Comparison of ENCODE assay signal across 29 mouse cellular contexts in genomic region chr13:115171347-115172062, GRCm38 (mm10).
A peak's percentile ranks its signal among the peaks of the same experiment; 100 is the strongest.
DNase-seq lines count a peak whose midpoint lies in the region; ATAC-seq lines count a peak whose summit lies in the region.
"Had no signal": no experiment of that assay in that cellular context is flagged by ENCODE, and none has a peak within 500 bp of the region (broad histone marks: within the 10 kb centered on the region; RNA-seq: fewer than 3 reads in every experiment).

No protein-coding gene starts in this region.

- H3K9me3 ChIP-seq in midbrain, embryonic 11.5 days (ENCODE audit: control insufficient read depth, low read length) = no peaks in the 10 kb centered on the region
- H3K9me3 ChIP-seq: heart, embryonic 13.5 days; hindbrain, embryonic 12.5 days; intestine, embryonic 15.5 days; limb, embryonic 13.5 days; neural tube, embryonic 15.5 days; stomach, embryonic 15.5 days had no signal

- no peaks in the 10 kb centered on the region for H3K4me1 ChIP-seq in midbrain, embryonic 11.5 days (ENCODE audit: control insufficient read depth, insufficient read depth, low read length)
- H3K4me1 ChIP-seq: hindbrain, embryonic 12.5 days; intestine, embryonic 15.5 days; neural tube, embryonic 15.5 days; stomach, embryonic 15.5 days had no signal

- no peaks in the 10 kb centered on the region for H3K36me3 ChIP-seq in midbrain, embryonic 11.5 days (ENCODE audit: control insufficient read depth, insufficient read depth, low read length)
- H3K36me3 ChIP-seq: heart, embryonic 13.5 days; hindbrain, embryonic 12.5 days; intestine, embryonic 15.5 days; limb, embryonic 13.5 days; neural tube, embryonic 15.5 days; stomach, embryonic 15.5 days had no signal

- H3K27me3 ChIP-seq in midbrain, embryonic 11.5 days (ENCODE audit: control insufficient read depth, insufficient read depth, low read length) = no peaks in the 10 kb centered on the region
- H3K27me3 ChIP-seq: CH12.LX; heart, embryonic 13.5 days; hindbrain, embryonic 12.5 days; intestine, embryonic 15.5 days; limb, embryonic 13.5 days; neural tube, embryonic 15.5 days; stomach, embryonic 15.5 days had no signal

- no peak overlapping the region for H3K4me2 ChIP-seq in midbrain, embryonic 11.5 days
- H3K4me2 ChIP-seq: heart, embryonic 13.5 days; hindbrain, embryonic 12.5 days; intestine, embryonic 15.5 days; limb, embryonic 13.5 days; liver, embryonic 11.5 days; neural tube, embryonic 15.5 days; stomach, embryonic 15.5 days had no signal

- WGBS in midbrain, embryonic 11.5 days = 80% methylated on average over 7 of the region's 7 CpGs

- H3K4me3 ChIP-seq in midbrain, embryonic 11.5 days (ENCODE audit: low read depth, low read length) = no peak overlapping the region
- H3K4me3 ChIP-seq: heart, adult 2 months; heart, embryonic 13.5 days; hindbrain, embryonic 12.5 days; intestine, embryonic 15.5 days; limb, embryonic 13.5 days; neural tube, embryonic 15.5 days; stomach, embryonic 15.5 days had no signal

- H3K9ac ChIP-seq in midbrain, embryonic 11.5 days (ENCODE audit: low read length) = no peak overlapping the region
- H3K9ac ChIP-seq: heart, embryonic 13.5 days; hindbrain, embryonic 12.5 days; intestine, embryonic 15.5 days; limb, embryonic 13.5 days; liver, postnatal 0 days; neural tube, embryonic 15.5 days; stomach, embryonic 15.5 days had no signal

- peak; percentile 88 for ATAC-seq in megakaryocyte, adult 5-6 weeks (ENCODE audit: poor library complexity, severe bottlenecking)
- ATAC-seq in midbrain, embryonic 11.5 days (ENCODE audit: low FRiP score) = no peak
- ATAC-seq: forebrain, embryonic 14.5 days; hindbrain, postnatal 0 days; intestine, embryonic 15.5 days; liver, postnatal 0 days had no signal

- H3K27ac ChIP-seq in midbrain, embryonic 11.5 days (ENCODE audit: low read depth, low read length) = no peak overlapping the region
- H3K27ac ChIP-seq: heart, adult 2 months; heart, embryonic 13.5 days; hindbrain, embryonic 12.5 days; hindbrain, postnatal 0 days; intestine, embryonic 15.5 days; limb, embryonic 13.5 days; neural tube, embryonic 15.5 days; stomach, embryonic 15.5 days had no signal

- DNase-seq in kidney, postnatal 10 days = peak; percentile 12
- no peak for DNase-seq in kidney, adult 18-20 months
- DNase-seq in lung, postnatal 4 days = peak; percentile 11 to 36
- DNase-seq in lung, postnatal 25 days (ENCODE audit: low spot score) = no peak
- DNase-seq in midbrain, embryonic 11.5 days (ENCODE audit: low spot score, missing footprints) = no peak
- DNase-seq in B cell, adult 2 months = no peak
- DNase-seq: adrenal gland, adult 8-10 months; cerebellum, adult 8-10 months; cerebellum, postnatal 25 days; gastrocnemius, postnatal 36 days; heart, adult 2 months; heart, postnatal 36 days; kidney, adult 8-10 months; kidney, postnatal 14 days; liver, postnatal 0 days; midbrain, embryonic 14.5 days; retina, postnatal 1 day; right cerebral cortex, postnatal 14 days had no signal

Comparison
In these comparisons a context has a peak if more than half of its experiments do, and no peak if none do; other contexts are left out.
1. DNase-seq: peak in kidney, postnatal 10 days (single experiment) and lung, postnatal 4 days (2 of 2); none in kidney, adult 18-20 months (single experiment), lung, postnatal 25 days (single experiment), midbrain, embryonic 11.5 days (single experiment) and B cell, adult 2 months (0 of 2).